Mouse (Mus musculus): ENCODE measurements around the gene Pip4k2a. TPM values are rescaled to one million over a fixed set of nuclear protein-coding genes. Genes with fewer than 3 reads are reported as not detected.

The Pip4k2a gene
- polyA plus RNA-seq, 1 experiment from 2014 or later, result 7.4 TPM

DNA sequence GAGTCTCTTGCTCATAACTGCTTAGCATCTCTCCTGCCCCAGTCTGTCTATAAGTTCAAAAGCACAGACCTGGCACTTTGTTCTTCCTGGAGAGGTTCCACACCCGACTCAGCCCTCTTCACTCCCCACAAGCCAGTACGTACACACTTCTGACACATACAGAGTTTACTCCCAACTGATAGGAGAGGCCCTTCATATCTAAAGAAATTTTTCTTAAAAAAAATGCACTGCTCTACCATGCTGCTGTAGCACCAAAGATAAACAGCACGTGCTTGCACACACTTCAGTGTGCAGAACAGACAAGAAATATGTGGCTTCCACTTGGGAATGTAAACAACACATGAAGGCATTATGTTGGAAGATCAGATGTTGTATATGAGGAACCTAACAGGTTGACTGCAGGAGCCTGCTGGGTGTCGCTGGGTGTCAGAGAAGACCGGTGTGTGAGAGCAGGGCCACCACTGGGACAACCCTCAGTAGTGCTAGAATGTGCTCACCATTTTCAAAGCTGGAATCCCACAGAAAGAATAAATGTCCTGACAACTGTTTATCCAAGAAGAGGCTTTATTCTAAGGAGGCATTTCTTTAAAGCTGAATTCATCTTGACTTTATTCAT lies 28.8 kb downstream of the Pip4k2a start:
- WGBS, result 51% methylated on average over 5 of the region's 5 CpGs

DNA sequence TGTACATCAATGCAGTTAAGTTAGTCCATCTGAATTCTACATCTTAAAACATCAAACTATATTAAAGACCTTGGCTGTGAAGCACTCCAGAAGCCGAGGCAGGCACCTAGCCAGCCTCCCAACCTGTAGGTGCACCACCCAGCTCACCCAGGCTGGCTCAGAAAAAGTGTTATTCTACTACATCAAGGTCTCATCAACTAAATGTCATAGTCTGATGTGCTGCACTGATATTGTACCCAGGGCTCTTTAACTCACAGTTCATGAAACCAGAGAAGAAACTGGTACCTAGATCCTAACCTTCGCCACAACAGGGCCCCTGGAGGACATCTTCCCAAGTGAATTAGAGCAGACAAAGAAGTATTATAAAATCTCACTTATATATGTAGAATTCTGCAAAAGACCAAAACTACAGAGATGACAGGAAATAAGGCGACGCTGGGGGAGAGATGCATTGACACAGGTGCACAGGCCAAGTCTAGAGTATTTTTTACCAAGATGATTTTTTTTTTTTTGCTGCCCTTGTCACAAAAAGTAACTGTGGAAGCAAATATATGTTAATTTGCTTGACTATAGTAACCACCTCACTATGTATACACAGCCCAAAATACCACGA lies 30.4 kb downstream of the Pip4k2a start:
- no peak overlapping the region for H3K4me3 ChIP-seq (ENCODE audit: control insufficient read depth in 1 of 2, insufficient read depth in 1 of 2, low read depth in 1 of 2, low read length in 2 of 2)
- no peak overlapping the region for H3K4me2 ChIP-seq (ENCODE audit: low read length)
- no peaks in the 10 kb centered on the region for H3K27me3 ChIP-seq (ENCODE audit: control insufficient read depth, insufficient read depth, low read length)
- 93% methylated on average over 5 of the region's 5 CpGs for WGBS
- H3K36me3 ChIP-seq (ENCODE audit: control insufficient read depth, insufficient read depth, low read length), result no peaks in the 10 kb centered on the region
- no peak overlapping the region for H3K27ac ChIP-seq (replicated peaks in 1 of 2; ENCODE audit: control insufficient read depth in 1 of 2, insufficient read depth in 1 of 2, low read depth in 2 of 2, low read length in 2 of 2)
- H3K9ac ChIP-seq (ENCODE audit: low read length), result no peak overlapping the region
- H3K9me3 ChIP-seq (ENCODE audit: control insufficient read depth, low read length), result peaks cover 5% of the 10 kb centered on the region; the same call in 1 of the 2 replicates
- H3K4me1 ChIP-seq (ENCODE audit: control insufficient read depth in 2 of 2, insufficient read depth in 2 of 2, low read length in 2 of 2), result peaks cover 0 to 9% of the 10 kb centered on the region in 2 experiments; a peak in 3 of 4 replicates
- no peak for ATAC-seq (ENCODE audit: insufficient number of reproducible peaks, insufficient read depth, low FRiP score, low read depth)

More for the DNA sequence above, 28.8 kb downstream of the Pip4k2a start:
- Histone ChIP-seq H3K36me3 (ENCODE audit: control insufficient read depth, insufficient read depth, low read length) (no peaks in the 10 kb centered on the region), H3K4me2 (ENCODE audit: low read length) (no peak overlapping the region), H3K9ac (ENCODE audit: low read length) (no peak overlapping the region), H3K27ac (replicated peaks in 1 of 2; ENCODE audit: control insufficient read depth in 1 of 2, insufficient read depth in 1 of 2, low read depth in 2 of 2, low read length in 2 of 2) (no peak overlapping the region), H3K4me1 (ENCODE audit: control insufficient read depth in 2 of 2, insufficient read depth in 2 of 2, low read length in 2 of 2) (peaks cover 0 to 9% of the 10 kb centered on the region in 2 experiments; a peak in 3 of 4 replicates), H3K27me3 (ENCODE audit: control insufficient read depth, insufficient read depth, low read length) (no peaks in the 10 kb centered on the region), H3K4me3 (ENCODE audit: control insufficient read depth in 1 of 2, insufficient read depth in 1 of 2, low read depth in 1 of 2, low read length in 2 of 2) (no peak overlapping the region), H3K9me3 (ENCODE audit: control insufficient read depth, low read length) (peaks cover 14% of the 10 kb centered on the region; the same call in 1 of the 2 replicates)
- no peak for ATAC-seq (ENCODE audit: insufficient number of reproducible peaks, insufficient read depth, low FRiP score, low read depth)

DNA sequence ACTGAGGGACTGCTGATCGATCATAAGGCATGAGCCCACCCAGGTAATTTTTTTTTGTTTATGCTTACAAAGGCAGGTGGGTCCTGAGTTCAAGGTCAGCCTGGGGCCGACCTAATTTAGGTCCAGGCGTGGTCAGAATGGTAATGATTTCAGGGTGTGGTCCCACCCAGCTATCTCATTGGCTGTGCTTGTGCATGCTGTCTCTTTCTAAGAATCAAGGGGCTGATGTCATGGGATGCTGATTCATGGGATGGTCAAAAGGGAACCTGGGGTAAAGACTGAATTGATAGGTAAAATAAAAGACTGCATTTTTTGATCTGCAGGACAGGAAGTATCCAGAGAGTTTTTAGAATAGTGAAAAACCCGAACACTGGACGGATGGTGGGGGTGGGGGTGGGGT lies 31.4 kb downstream of the Pip4k2a start:
- Histone ChIP-seq H3K9ac (ENCODE audit: low read length) (no peak overlapping the region), H3K4me3 (ENCODE audit: control insufficient read depth in 1 of 2, insufficient read depth in 1 of 2, low read depth in 1 of 2, low read length in 2 of 2) (no peak overlapping the region), H3K9me3 (ENCODE audit: control insufficient read depth, low read length) (no peaks in the 10 kb centered on the region), H3K27ac (replicated peaks in 1 of 2; ENCODE audit: control insufficient read depth in 1 of 2, insufficient read depth in 1 of 2, low read depth in 2 of 2, low read length in 2 of 2) (no peak overlapping the region), H3K36me3 (ENCODE audit: control insufficient read depth, insufficient read depth, low read length) (no peaks in the 10 kb centered on the region), H3K27me3 (ENCODE audit: control insufficient read depth, insufficient read depth, low read length) (no peaks in the 10 kb centered on the region), H3K4me2 (ENCODE audit: low read length) (no peak overlapping the region), H3K4me1 (ENCODE audit: control insufficient read depth in 2 of 2, insufficient read depth in 2 of 2, low read length in 2 of 2) (peaks cover 0 to 9% of the 10 kb centered on the region in 2 experiments; a peak in 3 of 4 replicates)
- no peak for ATAC-seq (ENCODE audit: insufficient number of reproducible peaks, insufficient read depth, low FRiP score, low read depth)
- WGBS, result 97% methylated on average over 5 of the region's 5 CpGs

DNA sequence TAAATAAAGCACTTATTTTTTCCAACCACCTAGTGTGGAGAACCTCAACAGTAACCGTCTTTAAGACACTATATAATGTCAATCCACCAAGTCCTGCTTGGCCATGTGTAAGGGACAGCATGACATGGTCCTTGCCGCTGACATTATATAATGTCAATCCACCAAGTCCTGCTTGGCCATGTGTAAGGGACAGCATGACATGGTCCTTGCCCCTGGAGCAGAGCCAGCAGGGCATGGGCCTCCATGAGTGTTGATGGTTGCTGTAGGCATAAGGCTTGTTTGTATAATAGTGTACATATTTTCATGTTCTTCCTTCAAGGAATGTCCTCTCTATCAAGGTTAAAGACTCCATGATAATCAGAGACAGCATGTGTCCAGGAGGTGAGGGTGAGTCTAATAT lies 32.0 kb downstream of the Pip4k2a start:
- H3K4me3 ChIP-seq (ENCODE audit: control insufficient read depth in 1 of 2, insufficient read depth in 1 of 2, low read depth in 1 of 2, low read length in 2 of 2), result no peak overlapping the region
- 91% methylated on average over 2 of the region's 2 CpGs for WGBS
- H3K4me1 ChIP-seq (ENCODE audit: control insufficient read depth in 2 of 2, insufficient read depth in 2 of 2, low read length in 2 of 2), result peaks cover 0 to 12% of the 10 kb centered on the region in 2 experiments; a peak in 3 of 4 replicates
- no peak overlapping the region for H3K27ac ChIP-seq (replicated peaks in 1 of 2; ENCODE audit: control insufficient read depth in 1 of 2, insufficient read depth in 1 of 2, low read depth in 2 of 2, low read length in 2 of 2)
- H3K4me2 ChIP-seq (ENCODE audit: low read length), result no peak overlapping the region
- H3K36me3 ChIP-seq (ENCODE audit: control insufficient read depth, insufficient read depth, low read length), result no peaks in the 10 kb centered on the region
- no peak overlapping the region for H3K9ac ChIP-seq (ENCODE audit: low read length)
- ATAC-seq (ENCODE audit: insufficient number of reproducible peaks, insufficient read depth, low FRiP score, low read depth), result no peak
- H3K9me3 ChIP-seq (ENCODE audit: control insufficient read depth, low read length), result no peaks in the 10 kb centered on the region
- no peaks in the 10 kb centered on the region for H3K27me3 ChIP-seq (ENCODE audit: control insufficient read depth, insufficient read depth, low read length)

DNA sequence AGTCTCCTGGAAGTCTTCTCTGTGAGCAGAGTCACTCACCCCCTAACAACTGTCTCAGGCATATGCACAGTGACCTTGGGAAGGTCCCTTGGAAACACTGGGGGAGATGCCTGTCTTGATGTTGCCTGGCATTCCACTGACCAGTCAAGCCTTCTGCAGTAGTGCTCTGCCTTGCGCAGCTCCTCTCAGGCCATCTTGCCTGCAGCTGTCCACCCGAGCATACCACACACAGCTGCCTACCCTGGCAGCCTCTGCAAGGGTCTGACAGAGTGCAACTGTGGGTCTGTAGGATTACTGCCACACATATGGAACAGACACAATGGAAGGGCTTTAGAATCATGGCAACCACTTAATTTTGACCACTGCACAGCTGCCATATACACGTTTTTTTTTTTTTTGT lies 32.8 kb downstream of the Pip4k2a start:
- 81% methylated on average over 3 of the region's 3 CpGs for WGBS
- H3K4me2 ChIP-seq (ENCODE audit: low read length), result no peak overlapping the region
- peaks cover 2 to 20% of the 10 kb centered on the region in 2 experiments; a peak in 3 of 4 replicates for H3K4me1 ChIP-seq (ENCODE audit: control insufficient read depth in 2 of 2, insufficient read depth in 2 of 2, low read length in 2 of 2)
- no peaks in the 10 kb centered on the region for H3K27me3 ChIP-seq (ENCODE audit: control insufficient read depth, insufficient read depth, low read length)
- no peak overlapping the region for H3K27ac ChIP-seq (replicated peaks in 1 of 2; ENCODE audit: control insufficient read depth in 1 of 2, insufficient read depth in 1 of 2, low read depth in 2 of 2, low read length in 2 of 2)
- H3K4me3 ChIP-seq (ENCODE audit: control insufficient read depth in 1 of 2, insufficient read depth in 1 of 2, low read depth in 1 of 2, low read length in 2 of 2), result no peak overlapping the region
- no peak for ATAC-seq (ENCODE audit: insufficient number of reproducible peaks, insufficient read depth, low FRiP score, low read depth)
- H3K9me3 ChIP-seq (ENCODE audit: control insufficient read depth, low read length), result no peaks in the 10 kb centered on the region
- H3K9ac ChIP-seq (ENCODE audit: low read length), result no peak overlapping the region
- H3K36me3 ChIP-seq (ENCODE audit: control insufficient read depth, insufficient read depth, low read length), result no peaks in the 10 kb centered on the region

DNA sequence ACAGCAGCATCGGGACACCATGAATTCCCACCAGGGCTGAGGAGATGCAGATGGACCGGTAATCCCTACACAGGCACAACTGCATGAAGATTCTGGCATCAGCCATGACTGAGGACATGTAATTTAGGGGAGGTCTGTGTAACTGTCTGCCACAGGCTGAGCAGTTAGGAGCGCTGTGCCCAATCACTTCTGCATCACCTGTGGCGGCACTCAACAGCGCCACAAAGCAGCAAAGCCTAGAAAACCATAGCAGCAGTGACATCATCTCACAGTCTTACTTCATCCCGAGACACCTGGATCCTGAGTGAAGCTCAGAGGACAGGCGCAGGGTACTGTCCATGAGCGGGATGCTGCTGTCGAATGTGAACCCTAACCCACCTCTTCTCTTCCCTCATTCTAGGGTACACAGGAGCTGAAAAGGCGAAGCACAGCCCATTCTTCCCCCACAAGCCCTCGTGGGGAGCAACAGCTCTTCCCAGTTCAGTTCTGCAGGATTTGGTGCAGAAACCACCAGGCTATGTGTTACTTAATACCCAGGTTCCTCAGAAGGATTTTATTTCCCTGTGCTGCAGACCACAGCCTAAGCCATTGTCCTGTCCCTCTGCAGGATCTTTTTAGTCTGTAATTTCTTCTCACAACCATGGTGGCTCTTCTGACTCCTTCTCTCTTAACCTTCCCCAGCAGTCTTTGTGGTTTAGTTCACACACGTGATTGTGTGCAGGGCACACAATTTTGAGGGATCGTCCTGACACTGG lies 34.5 kb downstream of the Pip4k2a start:
- H3K4me3 ChIP-seq (ENCODE audit: control insufficient read depth in 1 of 2, insufficient read depth in 1 of 2, low read depth in 1 of 2, low read length in 2 of 2), result no peak overlapping the region
- ATAC-seq (ENCODE audit: insufficient number of reproducible peaks, insufficient read depth, low FRiP score, low read depth), result no peak
- no peak overlapping the region for H3K9ac ChIP-seq (ENCODE audit: low read length)
- H3K27ac ChIP-seq (replicated peaks in 1 of 2; ENCODE audit: control insufficient read depth in 1 of 2, insufficient read depth in 1 of 2, low read depth in 2 of 2, low read length in 2 of 2), result no peak overlapping the region
- no peaks in the 10 kb centered on the region for H3K9me3 ChIP-seq (ENCODE audit: control insufficient read depth, low read length)
- H3K36me3 ChIP-seq (ENCODE audit: control insufficient read depth, insufficient read depth, low read length), result no peaks in the 10 kb centered on the region
- no peaks in the 10 kb centered on the region for H3K27me3 ChIP-seq (ENCODE audit: control insufficient read depth, insufficient read depth, low read length)
- 82% methylated on average over 13 of the region's 13 CpGs for WGBS
- no peak overlapping the region for H3K4me2 ChIP-seq (ENCODE audit: low read length)
- H3K4me1 ChIP-seq (ENCODE audit: control insufficient read depth in 2 of 2, insufficient read depth in 2 of 2, low read length in 2 of 2), result peaks cover 2 to 11% of the 10 kb centered on the region in 2 experiments; a peak in 3 of 4 replicates

DNA sequence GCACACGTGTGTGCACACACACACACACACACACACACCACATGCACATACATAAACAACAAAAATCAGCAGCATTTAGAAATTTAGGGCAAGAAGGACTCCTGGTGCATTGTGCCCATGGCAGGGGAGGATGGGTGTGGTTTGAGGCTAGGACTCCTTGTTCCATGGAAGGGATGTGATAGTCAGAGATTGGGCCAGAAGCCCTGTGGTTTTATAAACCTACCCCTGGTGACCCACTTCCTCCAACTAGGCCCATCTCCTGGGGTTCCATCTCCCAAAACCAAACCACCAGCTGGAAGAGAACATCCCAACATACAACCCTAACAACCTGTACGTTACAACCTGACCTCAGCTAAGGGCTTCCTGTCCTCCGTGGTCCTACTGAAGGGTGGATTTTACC lies 35.4 kb downstream of the Pip4k2a start:
- 77% methylated on average over 3 of the region's 3 CpGs for WGBS
- Histone ChIP-seq H3K4me1 (ENCODE audit: control insufficient read depth in 2 of 2, insufficient read depth in 2 of 2, low read length in 2 of 2) (peaks cover 8 to 19% of the 10 kb centered on the region in 2 experiments), H3K27me3 (ENCODE audit: control insufficient read depth, insufficient read depth, low read length) (no peaks in the 10 kb centered on the region), H3K27ac (replicated peaks in 1 of 2; ENCODE audit: control insufficient read depth in 1 of 2, insufficient read depth in 1 of 2, low read depth in 2 of 2, low read length in 2 of 2) (no peak overlapping the region), H3K9ac (ENCODE audit: low read length) (no peak overlapping the region), H3K9me3 (ENCODE audit: control insufficient read depth, low read length) (no peaks in the 10 kb centered on the region), H3K36me3 (ENCODE audit: control insufficient read depth, insufficient read depth, low read length) (no peaks in the 10 kb centered on the region), H3K4me3 (ENCODE audit: control insufficient read depth in 1 of 2, insufficient read depth in 1 of 2, low read depth in 1 of 2, low read length in 2 of 2) (no peak overlapping the region), H3K4me2 (ENCODE audit: low read length) (no peak overlapping the region)
- no peak for ATAC-seq (ENCODE audit: insufficient number of reproducible peaks, insufficient read depth, low FRiP score, low read depth)
